Mouse (Mus musculus): ENCODE data around the gene Rpl18a.

Rpl18a gene

GRCm38 (mm10) chr8:70879500-70879899 lies 17.7 kb downstream of the Rpl18a start:
- no peak for DNase-seq

- DNase-seq = no peak
Observed at GRCm38 (mm10) chr8:70878178-70878577, 19.0 kb downstream of the Rpl18a start.

GRCm38 (mm10) chr8:70876382-70876781 lies 20.8 kb downstream of the Rpl18a start:
- DNase-seq = no peak

- DNase-seq = no peak
Observed at GRCm38 (mm10) chr8:70874441-70874840, 22.8 kb downstream of the Rpl18a start.

GRCm38 (mm10) chr8:70873364-70873985 lies 23.7 kb downstream of the Rpl18a start, which contains the start of gene Ccdc124:
Gene Ccdc124 (minus strand): TSS chr8:70873935.
- peak; percentile 96 to 98 for DNase-seq

GRCm38 (mm10) chr8:70872643-70873363 lies 24.4 kb downstream of the Rpl18a start:
- no peak for DNase-seq

GRCm38 (mm10) chr8:70871195-70871807 lies 25.9 kb downstream of the Rpl18a start:
- no peak for DNase-seq

GRCm38 (mm10) chr8:70869601-70870041 lies 27.6 kb downstream of the Rpl18a start:
- peak; percentile 86 to 90 for DNase-seq

GRCm38 (mm10) chr8:70869199-70869571 lies 28.0 kb downstream of the Rpl18a start:
- DNase-seq = no peak

GRCm38 (mm10) chr8:70868559-70869198 lies 28.5 kb downstream of the Rpl18a start:
- peak; percentile 86 to 92 for DNase-seq

GRCm38 (mm10) chr8:70866566-70866965 lies 30.6 kb downstream of the Rpl18a start:
- no peak for DNase-seq

GRCm38 (mm10) chr8:70866001-70866520 lies 31.2 kb downstream of the Rpl18a start:
- DNase-seq = no peak

- DNase-seq = peak; percentile 99
Observed at GRCm38 (mm10) chr8:70865350-70866000, 31.7 kb downstream of the Rpl18a start.

- peak; percentile 41 to 59 for DNase-seq
Observed at GRCm38 (mm10) chr8:70864712-70865221, 32.4 kb downstream of the Rpl18a start.

GRCm38 (mm10) chr8:70863956-70864711 lies 33.1 kb downstream of the Rpl18a start:
- peak in 1 of 2 experiments; percentile 57 for DNase-seq

GRCm38 (mm10) chr8:70862824-70863641 lies 34.2 kb downstream of the Rpl18a start, which contains the start of gene Kcnn1:
Gene Kcnn1 (minus strand): TSS chr8:70863258.
- peak; percentile 54 to 62 for DNase-seq

- DNase-seq = peak in 1 of 2 experiments; percentile 46
Observed at GRCm38 (mm10) chr8:70857516-70857915, 39.7 kb downstream of the Rpl18a start.

GRCm38 (mm10) chr8:70856541-70857197 lies 40.5 kb downstream of the Rpl18a start:
- DNase-seq = peak; percentile 80 to 86

GRCm38 (mm10) chr8:70856028-70856427 lies 41.2 kb downstream of the Rpl18a start:
- no peak for DNase-seq

GRCm38 (mm10) chr8:70853863-70854262 lies 43.3 kb downstream of the Rpl18a start:
- DNase-seq = no peak

All from kidney, postnatal 4 days (tissue).